Mouse (Mus musculus) heart, postnatal 0 days (tissue): ENCODE data around the gene Efcab14.

Source experiments
- CTCF ChIP-seq: IDR thresholded peaks from 2 replicates; pipeline ENCODE4 v1.5.1; 2016; ENCODE audit warnings: antibody characterized with exemption, control low read depth, low read depth
- EP300 ChIP-seq: IDR thresholded peaks from 2 replicates; pipeline ENCODE4 v1.6.1; 2016; ENCODE audit warnings: antibody characterized with exemption, low read depth

GRCm38 (mm10) chr4:115754101-115754500 lies 16.6 kb downstream of the Efcab14 start:
- no peak for TF ChIP-seq EP300
- no peak for TF ChIP-seq CTCF
